Mouse (Mus musculus) heart, embryonic 11.5 days (tissue): ENCODE data around the gene Car14. TPM values are rescaled to one million over a fixed set of nuclear protein-coding genes. Genes with fewer than 3 reads are reported as not detected.
A peak's percentile ranks its signal among the peaks of the same experiment; 100 is the strongest.

Experiments used
- ATAC-seq: fragments of 200-750 bp; cut with Nextera tagmentation; replicated peaks from 2 replicates; pipeline ENCODE4 v1.8.0; 2017; ENCODE audit warnings: moderate library complexity; ENCODE audit not compliant: insufficient number of reproducible peaks, low FRiP score, low TSS enrichment
- H3K27ac ChIP-seq: fragments of 300-500 bp; sonication (generic); 2 replicates; pipeline ENCODE4 v1.5.1; 2014; ENCODE audit warnings: mild to moderate bottlenecking, low read depth, low read length
- H3K27me3 ChIP-seq: fragments of 300-500 bp; sonication (generic); 2 replicates; pipeline ENCODE4 v1.6.1; 2014; ENCODE audit warnings: mild to moderate bottlenecking, low read length, mixed read lengths; ENCODE audit not compliant: control insufficient read depth, insufficient read depth
- H3K36me3 ChIP-seq: fragments of 300-500 bp; sonication (generic); 2 replicates; pipeline ENCODE4 v1.6.1; 2014; ENCODE audit warnings: mild to moderate bottlenecking, low read length, moderate library complexity, mixed read lengths; ENCODE audit not compliant: control insufficient read depth, insufficient read depth
- H3K4me1 ChIP-seq: fragments of 300-500 bp; sonication (generic); 2 replicates; pipeline ENCODE4 v1.6.1; 2014; ENCODE audit warnings: low read length; ENCODE audit not compliant: control insufficient read depth, insufficient read depth
- H3K4me2 ChIP-seq: fragments of 300-500 bp; sonication (generic); 2 replicates; pipeline ENCODE4 v1.6.1; 2014; ENCODE audit warnings: mild to moderate bottlenecking, moderate library complexity
- H3K4me3 ChIP-seq: fragments of 300-500 bp; sonication (generic); 2 replicates; pipeline ENCODE4 v1.5.1; 2014; ENCODE audit warnings: low read depth, low read length
- H3K9ac ChIP-seq: fragments of 300-500 bp; sonication (generic); 2 replicates; pipeline ENCODE4 v1.6.1; 2014; ENCODE audit warnings: mild to moderate bottlenecking, low read depth, low read length, moderate library complexity
- H3K9me3 ChIP-seq: fragments of 300-500 bp; sonication (generic); replicated peaks from 2 replicates; pipeline ENCODE4 v1.6.1; 2016; ENCODE audit warnings: low read length; ENCODE audit not compliant: control insufficient read depth
- WGBS: fragments of 180-500 bp; shearing (Covaris S2); extraction: QIAGEN DNeasy Blood & Tissue Kit; methylation state at CpG from one replicate; pipeline ENCODE4 v1.1.7; 2014; ENCODE audit not compliant: insufficient replicate concordance; 5-methylcytosine and 5-hydroxymethylcytosine counted together
- polyA plus RNA-seq: library from polyadenylated mRNA; unstranded; fragments of >200 nt; fragmentation: Nextera tagmentation; extraction: Ambion mirVana; gene quantifications from 2 replicates; pipeline ENCODE4 v1.2.1, GENCODE M21; 2014

Car14 gene
- polyA plus RNA-seq, 1 experiment from 2014 or later, result 39.0 TPM

DNA sequence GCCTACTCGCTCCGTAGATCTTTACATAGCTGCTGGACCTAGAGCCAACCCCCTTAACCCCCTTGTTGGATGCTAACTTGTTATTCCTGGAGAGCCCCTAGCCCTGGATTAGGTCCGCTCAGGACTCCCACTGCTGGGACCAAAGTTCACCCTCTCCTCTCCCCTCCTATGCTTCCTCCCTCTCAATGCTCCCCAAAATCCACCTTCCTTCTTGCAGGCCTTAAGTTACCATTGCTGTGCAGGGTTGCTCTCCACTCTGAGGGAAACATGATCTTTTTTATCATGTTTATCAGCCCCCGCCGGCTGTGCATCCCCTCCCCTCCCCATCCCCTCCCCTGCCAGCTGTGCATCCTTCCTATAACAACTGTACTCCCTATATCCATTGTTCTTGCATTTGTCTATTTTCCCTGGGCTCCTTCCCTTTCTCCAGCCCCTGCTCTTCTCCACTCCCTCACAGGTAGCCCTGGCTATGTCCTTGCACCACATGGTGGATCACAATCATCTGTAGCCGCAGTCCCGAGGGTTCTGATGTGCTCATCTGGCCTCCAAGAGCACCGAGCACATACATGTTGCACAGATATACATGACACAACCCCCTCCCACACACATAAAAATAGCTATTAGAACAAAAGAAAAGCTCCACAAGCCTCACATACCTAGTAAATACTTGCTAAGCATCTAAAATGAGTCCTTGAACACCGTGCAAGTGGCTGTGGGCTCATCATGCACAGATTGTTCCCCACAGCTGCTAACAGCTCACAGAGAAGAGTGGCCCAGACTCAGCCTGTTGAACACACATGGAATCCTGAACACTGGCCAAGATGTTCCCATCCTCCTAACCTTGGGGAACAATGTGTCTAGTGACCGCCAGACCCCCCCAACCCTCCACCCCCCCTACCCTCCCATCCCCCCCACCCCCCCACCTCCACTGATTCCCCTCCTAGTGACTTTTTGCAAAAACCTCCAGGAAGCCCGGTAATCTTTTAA, 12.1 kb downstream of the Car14 start:
- ATAC-seq, result 0 out of 2 replicates have a peak, but pooled peaks have one; percentile 19
- peak overlapping the region; percentile 88 for H3K27ac ChIP-seq
- H3K9me3 ChIP-seq, result no peaks in the 10 kb centered on the region
- H3K9ac ChIP-seq, result peak overlapping the region; percentile 71; the same call in 1 of the 2 replicates
- no peaks in the 10 kb centered on the region for H3K36me3 ChIP-seq
- H3K4me1 ChIP-seq, result peaks cover 14% of the 10 kb centered on the region
- H3K4me3 ChIP-seq, result peak overlapping the region; percentile 40
- H3K4me2 ChIP-seq, result peak overlapping the region; percentile 66
- 38% methylated on average over 11 of the region's 11 CpGs for WGBS
- H3K27me3 ChIP-seq, result no peaks in the 10 kb centered on the region

DNA sequence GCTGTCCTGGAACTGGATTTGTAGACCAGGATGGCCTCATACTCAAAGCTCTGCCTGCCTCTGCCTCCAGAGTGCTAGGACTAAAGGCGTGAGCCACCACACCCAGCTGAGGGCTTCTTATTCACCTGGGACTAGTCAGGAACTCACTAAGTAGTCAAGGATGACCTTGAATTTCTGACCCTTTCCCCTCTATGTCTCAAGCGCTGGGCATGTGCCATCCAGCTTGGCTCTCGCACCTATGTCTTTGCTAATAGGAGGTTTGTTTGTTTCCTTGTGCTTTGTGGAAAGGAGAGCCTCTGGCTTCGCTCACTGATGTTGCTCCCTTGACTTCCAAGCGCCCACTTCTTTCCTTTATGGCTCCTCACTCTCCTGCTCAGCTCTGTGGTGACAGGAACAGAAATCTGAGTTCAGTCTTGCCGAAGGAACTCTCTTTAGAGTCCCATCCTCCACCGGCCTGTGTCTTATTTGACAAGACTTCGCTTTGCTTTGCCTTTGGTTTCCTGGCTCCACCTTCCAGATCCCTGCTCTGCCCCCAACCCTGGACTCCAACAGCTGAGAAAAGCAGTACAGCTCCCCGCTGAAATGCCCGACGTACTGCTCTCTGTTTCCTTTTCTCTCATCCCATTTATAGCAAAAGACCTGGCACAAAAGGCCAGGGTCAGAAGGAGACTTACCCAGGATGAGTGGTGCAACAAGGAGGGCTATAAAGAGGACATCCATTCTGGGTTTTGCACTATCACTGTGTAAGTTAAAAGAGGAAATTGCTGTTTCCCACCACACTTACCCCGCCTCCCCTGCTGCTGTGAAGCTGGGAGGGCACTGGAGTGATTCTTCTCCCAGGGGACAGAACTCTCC, 13.1 kb downstream of the Car14 start, which contains the start of gene BC028528:
Gene BC028528, minus strand, starts transcription at position 795 of the 855 bp plus-strand sequence.
- WGBS, result 22% methylated on average over 12 of the region's 12 CpGs
- Histone ChIP-seq H3K9ac (peak within 1 kb of the TSS; percentile 71; the same call in 1 of the 2 replicates), H3K4me2 (peak within 1 kb of the TSS; percentile 66), H3K27ac (peak within 1 kb of the TSS; percentile 88), H3K36me3 (no peaks in the 10 kb centered on the region), H3K9me3 (no peaks in the 10 kb centered on the region), H3K4me1 (peaks cover 14% of the 10 kb centered on the region), H3K4me3 (peak within 1 kb of the TSS; percentile 40), H3K27me3 (no peaks in the 10 kb centered on the region)
- ATAC-seq, result no peak

DNA sequence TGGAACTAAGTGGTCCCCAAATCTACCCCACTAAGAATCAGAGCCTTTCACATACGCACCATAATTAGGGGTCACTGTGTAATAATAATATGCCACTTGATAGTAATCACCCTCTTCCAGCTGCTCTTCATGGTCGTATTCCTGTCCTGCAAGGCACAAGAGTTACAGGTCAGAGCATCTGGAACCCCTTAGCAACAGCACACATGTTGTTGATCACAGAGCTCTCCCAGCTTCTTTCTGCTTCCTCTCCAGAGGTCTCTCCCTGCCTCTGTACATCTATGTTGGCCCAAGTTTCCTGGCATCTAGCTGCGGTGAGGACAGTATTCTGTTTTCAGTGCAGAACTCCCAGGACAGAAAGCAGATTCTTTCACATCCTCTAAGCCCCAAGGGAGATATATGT, 14.8 kb downstream of the Car14 start:
- Histone ChIP-seq H3K9me3 (no peaks in the 10 kb centered on the region), H3K27me3 (no peaks in the 10 kb centered on the region), H3K4me3 (no peak overlapping the region), H3K36me3 (no peaks in the 10 kb centered on the region), H3K9ac (no peak overlapping the region), H3K4me1 (peaks cover 12% of the 10 kb centered on the region), H3K4me2 (no peak overlapping the region), H3K27ac (no peak overlapping the region)
- ATAC-seq, result no peak
- WGBS, result 73% methylated on average over 3 of the region's 3 CpGs

DNA sequence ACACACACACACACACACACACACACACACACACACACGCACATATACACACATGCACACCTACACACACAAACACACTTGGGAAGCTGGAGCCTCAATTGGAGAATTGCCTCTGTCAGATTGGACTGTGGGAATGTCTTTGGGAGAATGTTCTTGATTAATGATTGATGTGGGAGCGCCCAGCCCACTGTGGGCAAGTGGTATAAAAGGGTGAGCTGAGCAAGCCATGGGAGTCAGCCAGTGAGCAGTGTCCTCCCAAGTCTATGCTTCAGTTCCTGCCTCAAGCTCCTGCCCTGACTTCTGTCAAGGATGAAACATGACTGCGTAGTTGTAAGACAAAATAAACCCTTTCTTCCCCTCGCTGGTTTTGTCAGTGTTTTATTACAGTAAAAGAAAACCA, 16.9 kb downstream of the Car14 start:
- Histone ChIP-seq H3K4me2 (no peak overlapping the region), H3K27me3 (no peaks in the 10 kb centered on the region), H3K9me3 (no peaks in the 10 kb centered on the region), H3K9ac (no peak overlapping the region), H3K4me1 (peaks cover 11% of the 10 kb centered on the region), H3K4me3 (no peak overlapping the region), H3K27ac (no peak overlapping the region), H3K36me3 (no peaks in the 10 kb centered on the region)
- 79% methylated on average over 4 of the region's 4 CpGs for WGBS
- no peak for ATAC-seq

DNA sequence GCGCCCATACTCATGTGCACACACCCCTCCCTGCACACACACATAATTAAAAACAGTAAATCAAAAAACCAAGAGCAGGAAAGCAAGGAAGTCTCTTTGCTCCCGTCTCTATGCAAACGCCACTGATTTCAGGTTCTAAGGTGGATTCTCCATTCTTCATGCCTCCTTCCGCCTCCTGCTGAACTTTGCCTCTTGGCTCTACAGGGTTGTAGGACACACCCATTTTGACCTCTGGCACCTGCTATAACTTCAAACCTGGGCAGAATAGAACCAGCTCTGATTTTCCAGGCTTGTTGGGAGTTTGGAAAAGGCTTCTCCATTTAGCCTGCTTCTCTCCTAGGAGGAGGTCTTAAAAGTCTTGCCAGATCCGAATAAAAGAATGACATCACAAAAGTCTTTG, 20.1 kb downstream of the Car14 start:
- ATAC-seq, result no peak
- H3K9me3 ChIP-seq, result no peaks in the 10 kb centered on the region
- H3K4me2 ChIP-seq, result no peak overlapping the region
- H3K9ac ChIP-seq, result no peak overlapping the region
- H3K4me1 ChIP-seq, result peaks cover 6% of the 10 kb centered on the region; the same call in 1 of the 2 replicates
- no peaks in the 10 kb centered on the region for H3K36me3 ChIP-seq
- no peak overlapping the region for H3K27ac ChIP-seq
- H3K27me3 ChIP-seq, result no peaks in the 10 kb centered on the region
- WGBS, result 79% methylated on average over 5 of the region's 5 CpGs
- H3K4me3 ChIP-seq, result no peak overlapping the region

DNA sequence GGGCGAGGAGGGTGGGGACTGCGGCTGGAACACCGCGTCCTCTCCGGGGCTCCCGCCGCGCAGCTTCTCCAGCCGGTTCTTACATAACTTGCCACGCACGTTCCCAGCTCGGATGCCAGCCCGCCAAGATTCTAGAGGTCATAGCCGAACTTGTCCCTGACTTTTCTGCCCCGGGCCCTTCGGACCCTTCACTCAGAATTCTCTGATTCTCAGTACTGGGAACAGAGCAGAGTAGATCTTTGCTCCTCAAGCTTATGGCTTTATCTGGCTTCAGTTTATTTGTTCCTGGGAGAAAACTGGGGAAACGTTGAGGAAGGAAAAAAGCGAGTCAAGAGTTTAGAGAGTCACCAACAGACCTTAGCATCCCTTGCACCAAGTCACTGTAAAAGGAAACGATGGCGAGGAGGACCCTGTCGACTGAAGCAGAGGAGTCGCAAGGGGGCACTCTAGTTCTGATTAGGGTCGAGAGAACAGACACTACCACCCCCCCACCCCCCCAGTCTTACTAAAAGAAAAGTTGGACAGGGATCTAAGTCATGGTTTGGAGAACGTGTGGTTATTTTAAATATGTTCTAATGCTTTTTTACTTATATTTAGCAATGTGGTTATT, 21.6 kb downstream of the Car14 start:
- Histone ChIP-seq H3K4me2 (peak overlapping the region; percentile 77), H3K36me3 (no peaks in the 10 kb centered on the region), H3K9me3 (no peaks in the 10 kb centered on the region), H3K27me3 (no peaks in the 10 kb centered on the region), H3K27ac (no peak overlapping the region), H3K9ac (peak overlapping the region; percentile 46; the same call in 1 of the 2 replicates), H3K4me1 (peaks cover 6% of the 10 kb centered on the region; the same call in 1 of the 2 replicates), H3K4me3 (peak overlapping the region; percentile 58)
- WGBS, result 2% methylated on average over 24 of the region's 24 CpGs
- no peak for ATAC-seq

DNA sequence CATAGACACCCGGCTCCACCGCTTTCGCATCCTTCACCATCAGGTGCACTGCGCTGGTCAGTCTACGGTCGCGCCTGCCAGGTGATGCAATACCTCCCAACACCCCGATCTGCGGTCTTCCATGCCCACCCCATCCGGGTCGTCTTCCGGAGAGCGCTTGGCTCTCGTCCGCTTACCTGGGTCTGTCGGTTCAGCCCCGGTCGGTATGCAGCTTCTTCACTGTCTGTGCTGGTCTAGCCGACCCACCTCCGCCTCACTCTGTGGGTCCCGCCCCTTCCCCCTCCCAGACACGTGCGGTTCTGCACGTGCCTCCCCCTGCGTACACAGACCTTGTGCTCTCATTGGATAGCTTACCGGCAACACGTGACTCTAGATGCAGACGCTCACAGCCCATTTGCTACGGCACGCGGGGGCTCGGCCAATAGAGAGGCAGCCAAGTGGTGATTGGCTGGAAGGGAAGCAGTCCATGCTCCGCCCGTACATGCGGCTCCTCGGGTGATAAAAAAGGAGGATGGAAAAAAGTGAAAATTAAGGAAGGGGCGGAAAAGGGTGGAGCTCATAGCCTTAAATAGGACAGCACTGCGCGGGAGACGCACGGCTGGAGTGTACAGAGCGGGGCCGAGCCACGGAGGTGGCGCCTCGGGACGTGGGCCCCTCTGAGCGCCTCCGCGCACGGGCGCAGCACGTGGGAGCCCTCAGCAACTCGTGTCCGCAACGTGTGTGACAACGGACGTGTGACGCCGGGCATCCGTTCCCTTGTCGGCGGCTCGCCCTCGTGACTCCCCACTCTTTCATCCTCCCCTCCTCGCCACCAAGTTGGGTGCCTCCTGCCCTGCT, 22.3 kb downstream of the Car14 start, which contains the start of gene Ciart:
Gene Ciart, minus strand, starts transcription at position 273 of the 837 bp plus-strand sequence.
- Histone ChIP-seq H3K27me3 (no peaks in the 10 kb centered on the region), H3K9ac (peak within 1 kb of the TSS; percentile 65), H3K27ac (peak within 1 kb of the TSS; percentile 41; the same call in 1 of the 2 replicates), H3K9me3 (no peaks in the 10 kb centered on the region), H3K4me3 (peak within 1 kb of the TSS; percentile 58), H3K4me2 (peak within 1 kb of the TSS; percentile 77), H3K36me3 (no peaks in the 10 kb centered on the region), H3K4me1 (peaks cover 6% of the 10 kb centered on the region; the same call in 1 of the 2 replicates)
- peak; percentile 97 for ATAC-seq
- WGBS, result under 1% methylated on average over 65 of the region's 66 CpGs
